Mouse (Mus musculus): Measurements from ENCODE around the gene Dnah7a. TPM values are rescaled to one million over a fixed set of nuclear protein-coding genes. Genes with fewer than 3 reads are reported as not detected.
"Not testable (repeated sequence)": the region's sequence is repeated elsewhere in the genome, so short reads cannot be mapped to it uniquely, and the experiment has no call there.

The Dnah7a gene
- polyA plus RNA-seq, 1 experiment, result 0.49 TPM

DNA sequence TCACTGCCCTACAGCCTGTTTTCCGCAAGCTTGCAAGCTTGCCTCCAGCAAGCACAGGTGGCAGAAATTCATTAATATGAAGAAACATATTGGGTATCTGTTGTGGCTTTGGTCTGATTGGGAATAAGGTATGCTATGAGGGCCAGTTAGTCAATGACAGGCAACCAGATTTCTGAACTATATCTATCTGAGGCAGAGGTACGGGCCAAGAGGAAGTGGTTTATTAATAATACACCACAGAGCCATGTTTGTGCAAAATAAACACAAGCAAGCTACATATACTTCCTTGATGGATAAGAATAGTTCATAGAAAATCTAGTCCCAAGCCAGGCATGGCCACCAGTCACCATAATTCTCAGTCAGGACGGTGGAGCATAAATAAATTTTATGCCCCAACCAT, 328.9 kb downstream of the Dnah7a start:
- H3K4me3 ChIP-seq (ENCODE audit: insufficient read depth, low read length), result no peak overlapping the region
- H3K27ac ChIP-seq (ENCODE audit: insufficient read depth, low read length), result no peak overlapping the region
- TF ChIP-seq CTCF (IDR thresholded peaks at IDR 0.05; ENCODE audit: borderline replicate concordance, insufficient read depth, low read length), result no peak
- TF ChIP-seq POLR2A (IDR thresholded peaks at IDR 0.05; ENCODE audit: low read depth, low read length), result no peak
- H3K4me1 ChIP-seq (ENCODE audit: control insufficient read depth, insufficient read depth, low read length), result no peaks in the 10 kb centered on the region

DNA sequence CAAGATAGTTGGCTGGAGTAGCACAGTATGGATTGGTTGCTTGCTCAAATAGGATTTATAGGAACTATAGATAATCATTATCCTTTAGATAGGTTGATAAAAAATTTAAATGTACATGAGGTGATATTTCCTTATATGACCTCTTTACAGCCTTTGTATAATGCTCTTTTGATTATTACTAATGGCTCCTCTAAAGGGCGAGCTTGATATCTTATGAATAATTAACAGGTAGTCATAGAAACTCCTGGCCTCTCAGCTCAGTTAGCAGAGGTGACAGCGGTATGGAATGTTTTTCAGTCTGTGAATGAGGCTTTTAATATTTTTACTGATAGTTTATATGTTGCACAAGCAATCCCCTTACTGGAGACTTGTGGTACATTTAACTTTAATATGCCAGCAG, 330.6 kb downstream of the Dnah7a start:
- not testable (repeated sequence) for H3K4me1 ChIP-seq (ENCODE audit: control insufficient read depth, insufficient read depth, low read length); H3K4me3 ChIP-seq (ENCODE audit: insufficient read depth, low read length); H3K27ac ChIP-seq (ENCODE audit: insufficient read depth, low read length)

DNA sequence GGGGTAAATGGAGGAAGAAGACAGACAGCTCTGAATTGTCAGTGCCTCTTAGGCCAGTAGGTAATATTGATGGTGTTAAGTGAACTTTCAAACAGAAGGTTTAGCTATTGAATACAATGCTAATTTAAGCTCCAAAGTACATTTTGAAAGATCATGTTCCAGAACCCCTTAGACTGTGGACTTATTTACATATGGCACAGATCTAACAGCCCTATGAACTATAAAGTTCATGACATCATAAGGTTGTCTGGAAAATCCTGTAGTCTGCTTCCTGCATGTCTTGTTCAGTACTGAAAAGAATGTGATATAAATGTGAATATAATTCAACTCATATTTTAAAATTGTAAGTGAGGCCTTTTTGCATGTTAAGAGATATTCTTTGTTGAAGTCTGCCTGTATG, 347.6 kb downstream of the Dnah7a start:
- Histone ChIP-seq H3K4me3 (ENCODE audit: insufficient read depth, low read length) (no peak overlapping the region), H3K27ac (ENCODE audit: insufficient read depth, low read length) (no peak overlapping the region), H3K4me1 (ENCODE audit: control insufficient read depth, insufficient read depth, low read length) (no peaks in the 10 kb centered on the region)
- TF ChIP-seq CTCF (IDR thresholded peaks at IDR 0.05; ENCODE audit: borderline replicate concordance, insufficient read depth, low read length), result no peak
- TF ChIP-seq POLR2A (IDR thresholded peaks at IDR 0.05; ENCODE audit: low read depth, low read length), result no peak

DNA sequence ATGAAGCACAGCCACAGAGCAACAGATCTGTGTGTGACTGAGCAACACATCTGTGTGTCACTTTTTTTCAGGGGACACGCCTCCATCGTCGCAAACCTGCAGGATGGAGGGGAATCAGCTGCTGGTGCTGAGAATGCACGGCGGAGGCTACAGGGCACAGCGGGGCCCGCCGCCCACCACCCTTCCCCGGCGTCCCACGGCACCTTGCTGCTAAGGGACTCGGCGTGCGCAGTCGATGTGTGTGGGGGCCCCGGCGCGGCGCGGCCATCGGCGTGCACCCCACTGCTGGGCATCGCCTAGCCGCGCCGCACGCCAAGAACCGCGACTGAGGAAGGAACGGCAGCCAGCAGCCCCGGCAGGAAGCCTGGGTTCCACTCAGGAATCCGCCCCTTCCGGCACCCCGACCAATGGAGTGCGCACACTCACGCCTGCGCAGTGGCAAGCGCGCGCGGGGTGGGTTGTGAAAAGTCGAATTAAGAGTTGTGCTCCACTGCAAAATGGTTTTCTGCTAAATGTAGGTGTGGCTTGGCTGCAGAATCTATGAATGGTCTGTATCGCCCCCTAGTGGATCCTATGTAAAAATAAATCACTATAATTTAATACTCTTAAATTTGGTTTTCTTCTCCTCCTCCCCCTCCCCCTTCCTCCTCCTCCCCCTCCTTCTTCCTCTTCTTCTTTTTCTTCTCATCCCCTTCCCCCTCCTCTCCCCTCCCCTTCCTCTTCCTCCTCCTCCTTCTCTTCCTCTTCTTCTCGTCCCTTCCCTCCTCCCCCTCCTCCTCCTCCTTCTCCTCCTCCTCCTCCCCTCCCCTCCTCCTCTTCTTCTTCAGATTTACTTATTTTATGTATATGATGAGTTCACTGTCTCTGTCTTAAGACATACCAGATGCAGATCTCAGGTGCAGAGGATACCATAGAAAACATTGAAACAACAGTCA, 354.0 kb downstream of the Dnah7a start, which contains the start of the genes Asdurf, Gm28551 and Asnsd1:
Asdurf (minus strand) TSS at position 293 of the 935 bp plus-strand sequence.
Gm28551 (minus strand) TSS at position 341 of the 935 bp plus-strand sequence.
Asnsd1 (minus strand) TSS at position 426 of the 935 bp plus-strand sequence.
- Histone ChIP-seq H3K4me3 (ENCODE audit: insufficient read depth, low read length) (peak within 1 kb of the TSS; percentile 69), H3K27ac (ENCODE audit: insufficient read depth, low read length) (peak within 1 kb of the TSS; percentile 65; the same call in 1 of the 2 replicates), H3K4me1 (ENCODE audit: control insufficient read depth, insufficient read depth, low read length) (no peaks in the 10 kb centered on the region)
- TF ChIP-seq CTCF (IDR thresholded peaks at IDR 0.05; ENCODE audit: borderline replicate concordance, insufficient read depth, low read length), result no peak
- peak; percentile 88 for TF ChIP-seq POLR2A (IDR thresholded peaks at IDR 0.05; ENCODE audit: low read depth, low read length)

Other genes with a start within 250 kb of the Dnah7a start
- 38.6 and 52.9 TPM in 2 replicates for gene Stk17b, start 78.4 kb upstream of the Dnah7a start, polyA plus RNA-seq (2011; ENCODE audit: insufficient read length, low read depth, missing spikeins)